Mouse (Mus musculus): ENCODE data around the gene Rptor. TPM values are rescaled to one million over a fixed set of nuclear protein-coding genes. Genes with fewer than 3 reads are reported as not detected.

Gene Rptor
- polyA plus RNA-seq, 1 experiment from 2014 or later = 11.6 TPM

- Histone ChIP-seq H3K9me3 (ENCODE audit: control insufficient read depth, low read length) (no peaks in the 10 kb centered on the region), H3K27me3 (replicated peaks; ENCODE audit: control insufficient read depth, insufficient read depth, low read length) (no peaks in the 10 kb centered on the region), H3K27ac (replicated peaks; ENCODE audit: low read depth, low read length) (no peak overlapping the region), H3K36me3 (ENCODE audit: control insufficient read depth, insufficient read depth, low read length) (peaks cover 51% of the 10 kb centered on the region), H3K4me3 (ENCODE audit: low read depth, low read length) (no peak overlapping the region), H3K4me2 (ENCODE audit: low read depth, low read length) (no peak overlapping the region), H3K9ac (ENCODE audit: low read depth, low read length) (no peak overlapping the region), H3K4me1 (ENCODE audit: control insufficient read depth, insufficient read depth, low read length) (no peaks in the 10 kb centered on the region)
- WGBS = 85% methylated on average over 10 of the region's 11 CpGs
- no peak for ATAC-seq (ENCODE audit: low read depth)
- no peak for DNase-seq (ENCODE audit: low spot score)
Measured at GRCm38 (mm10) chr11:119898976-119899375, 296.3 kb downstream of the Rptor start.

- no peaks in the 10 kb centered on the region for H3K9me3 ChIP-seq (ENCODE audit: control insufficient read depth, low read length)
- H3K4me2 ChIP-seq (ENCODE audit: low read depth, low read length) = no peak overlapping the region
- H3K36me3 ChIP-seq (ENCODE audit: control insufficient read depth, insufficient read depth, low read length) = peaks cover 29% of the 10 kb centered on the region
- DNase-seq (ENCODE audit: low spot score) = no peak
- no peak overlapping the region for H3K27ac ChIP-seq (replicated peaks; ENCODE audit: low read depth, low read length)
- no peaks in the 10 kb centered on the region for H3K4me1 ChIP-seq (ENCODE audit: control insufficient read depth, insufficient read depth, low read length)
- no peak for ATAC-seq (ENCODE audit: low read depth)
- WGBS = 77% methylated on average over 4 of the region's 4 CpGs
- no peak overlapping the region for H3K4me3 ChIP-seq (ENCODE audit: low read depth, low read length)
- H3K27me3 ChIP-seq (replicated peaks; ENCODE audit: control insufficient read depth, insufficient read depth, low read length) = no peaks in the 10 kb centered on the region
- no peak overlapping the region for H3K9ac ChIP-seq (ENCODE audit: low read depth, low read length)
Measured at GRCm38 (mm10) chr11:119901174-119901573, 298.5 kb downstream of the Rptor start.

GRCm38 (mm10) chr11:119902891-119903290, 300.2 kb downstream of the Rptor start:
- no peak for ATAC-seq (ENCODE audit: low read depth)
- no peaks in the 10 kb centered on the region for H3K9me3 ChIP-seq (ENCODE audit: control insufficient read depth, low read length)
- no peak overlapping the region for H3K4me2 ChIP-seq (ENCODE audit: low read depth, low read length)
- H3K4me3 ChIP-seq (ENCODE audit: low read depth, low read length) = no peak overlapping the region
- peaks cover 14% of the 10 kb centered on the region for H3K36me3 ChIP-seq (ENCODE audit: control insufficient read depth, insufficient read depth, low read length)
- H3K27me3 ChIP-seq (replicated peaks; ENCODE audit: control insufficient read depth, insufficient read depth, low read length) = no peaks in the 10 kb centered on the region
- 78% methylated on average over 4 of the region's 4 CpGs for WGBS
- DNase-seq (ENCODE audit: low spot score) = no peak
- no peaks in the 10 kb centered on the region for H3K4me1 ChIP-seq (ENCODE audit: control insufficient read depth, insufficient read depth, low read length)
- no peak overlapping the region for H3K9ac ChIP-seq (ENCODE audit: low read depth, low read length)
- no peak overlapping the region for H3K27ac ChIP-seq (replicated peaks; ENCODE audit: low read depth, low read length)

- Histone ChIP-seq H3K4me2 (ENCODE audit: low read depth, low read length) (no peak overlapping the region), H3K27ac (replicated peaks; ENCODE audit: low read depth, low read length) (no peak overlapping the region), H3K36me3 (ENCODE audit: control insufficient read depth, insufficient read depth, low read length) (no peaks in the 10 kb centered on the region), H3K9ac (ENCODE audit: low read depth, low read length) (no peak overlapping the region), H3K4me3 (ENCODE audit: low read depth, low read length) (no peak overlapping the region), H3K9me3 (ENCODE audit: control insufficient read depth, low read length) (no peaks in the 10 kb centered on the region), H3K27me3 (replicated peaks; ENCODE audit: control insufficient read depth, insufficient read depth, low read length) (no peaks in the 10 kb centered on the region; the same call in 1 of the 2 replicates), H3K4me1 (ENCODE audit: control insufficient read depth, insufficient read depth, low read length) (no peaks in the 10 kb centered on the region)
- ATAC-seq (ENCODE audit: low read depth) (peak; percentile 50), DNase-seq (ENCODE audit: low spot score) (peak; percentile 75)
- WGBS = 30% methylated on average over 5 of the region's 5 CpGs
Measured at GRCm38 (mm10) chr11:119904621-119905286, 302.0 kb downstream of the Rptor start.

- H3K4me3 ChIP-seq (ENCODE audit: low read depth, low read length) = no peak overlapping the region
- DNase-seq (ENCODE audit: low spot score) (no peak), ATAC-seq (ENCODE audit: low read depth) (no peak)
- no peak overlapping the region for H3K27ac ChIP-seq (replicated peaks; ENCODE audit: low read depth, low read length)
- no peak overlapping the region for H3K9ac ChIP-seq (ENCODE audit: low read depth, low read length)
- no peaks in the 10 kb centered on the region for H3K36me3 ChIP-seq (ENCODE audit: control insufficient read depth, insufficient read depth, low read length)
- no peaks in the 10 kb centered on the region for H3K4me1 ChIP-seq (ENCODE audit: control insufficient read depth, insufficient read depth, low read length)
- H3K4me2 ChIP-seq (ENCODE audit: low read depth, low read length) = no peak overlapping the region
- 77% methylated on average over 5 of the region's 5 CpGs for WGBS
- H3K9me3 ChIP-seq (ENCODE audit: control insufficient read depth, low read length) = no peaks in the 10 kb centered on the region
- H3K27me3 ChIP-seq (replicated peaks; ENCODE audit: control insufficient read depth, insufficient read depth, low read length) = no peaks in the 10 kb centered on the region; the same call in 1 of the 2 replicates
Measured at GRCm38 (mm10) chr11:119905794-119906193, 303.1 kb downstream of the Rptor start.

GRCm38 (mm10) chr11:119907006-119907650, 304.4 kb downstream of the Rptor start:
- no peaks in the 10 kb centered on the region; the same call in 1 of the 2 replicates for H3K27me3 ChIP-seq (replicated peaks; ENCODE audit: control insufficient read depth, insufficient read depth, low read length)
- ATAC-seq (ENCODE audit: low read depth) = no peak
- WGBS = 35% methylated on average over 7 of the region's 7 CpGs
- no peaks in the 10 kb centered on the region for H3K9me3 ChIP-seq (ENCODE audit: control insufficient read depth, low read length)
- H3K27ac ChIP-seq (replicated peaks; ENCODE audit: low read depth, low read length) = no peak overlapping the region
- no peak for DNase-seq (ENCODE audit: low spot score)
- no peak overlapping the region for H3K9ac ChIP-seq (ENCODE audit: low read depth, low read length)
- no peak overlapping the region for H3K4me2 ChIP-seq (ENCODE audit: low read depth, low read length)
- H3K36me3 ChIP-seq (ENCODE audit: control insufficient read depth, insufficient read depth, low read length) = no peaks in the 10 kb centered on the region
- H3K4me1 ChIP-seq (ENCODE audit: control insufficient read depth, insufficient read depth, low read length) = no peaks in the 10 kb centered on the region
- H3K4me3 ChIP-seq (ENCODE audit: low read depth, low read length) = no peak overlapping the region

- no peaks in the 10 kb centered on the region for H3K36me3 ChIP-seq (ENCODE audit: control insufficient read depth, insufficient read depth, low read length)
- H3K27ac ChIP-seq (replicated peaks; ENCODE audit: low read depth, low read length) = no peak overlapping the region
- DNase-seq (ENCODE audit: low spot score) = no peak
- no peak overlapping the region for H3K4me3 ChIP-seq (ENCODE audit: low read depth, low read length)
- no peak overlapping the region; the same call in 1 of the 2 replicates for H3K9ac ChIP-seq (ENCODE audit: low read depth, low read length)
- ATAC-seq (ENCODE audit: low read depth) = no peak
- 43% methylated on average over 7 of the region's 7 CpGs for WGBS
- H3K4me2 ChIP-seq (ENCODE audit: low read depth, low read length) = no peak overlapping the region
- H3K9me3 ChIP-seq (ENCODE audit: control insufficient read depth, low read length) = no peaks in the 10 kb centered on the region
- H3K4me1 ChIP-seq (ENCODE audit: control insufficient read depth, insufficient read depth, low read length) = no peaks in the 10 kb centered on the region
- no peaks in the 10 kb centered on the region; the same call in 1 of the 2 replicates for H3K27me3 ChIP-seq (replicated peaks; ENCODE audit: control insufficient read depth, insufficient read depth, low read length)
Measured at GRCm38 (mm10) chr11:119907711-119908110, 305.0 kb downstream of the Rptor start.

- H3K9me3 ChIP-seq (ENCODE audit: control insufficient read depth, low read length) = no peaks in the 10 kb centered on the region
- ATAC-seq (ENCODE audit: low read depth) (no peak), DNase-seq (ENCODE audit: low spot score) (peak; percentile 49)
- H3K4me3 ChIP-seq (ENCODE audit: low read depth, low read length) = no peak overlapping the region
- no peaks in the 10 kb centered on the region for H3K36me3 ChIP-seq (ENCODE audit: control insufficient read depth, insufficient read depth, low read length)
- peak overlapping the region; percentile 27; the same call in 1 of the 2 replicates for H3K9ac ChIP-seq (ENCODE audit: low read depth, low read length)
- peaks cover 6% of the 10 kb centered on the region; the same call in 1 of the 2 replicates for H3K4me1 ChIP-seq (ENCODE audit: control insufficient read depth, insufficient read depth, low read length)
- peak overlapping the region; percentile 29 for H3K4me2 ChIP-seq (ENCODE audit: low read depth, low read length)
- H3K27me3 ChIP-seq (replicated peaks; ENCODE audit: control insufficient read depth, insufficient read depth, low read length) = no peaks in the 10 kb centered on the region; the same call in 1 of the 2 replicates
- 2% methylated on average over 5 of the region's 5 CpGs for WGBS
- no peak overlapping the region for H3K27ac ChIP-seq (replicated peaks; ENCODE audit: low read depth, low read length)
Measured at GRCm38 (mm10) chr11:119909436-119909835, 306.7 kb downstream of the Rptor start.
